Mouse (Mus musculus) myocyte (in vitro differentiated cells): ENCODE results near the gene Prom1. TPM values are rescaled to one million over a fixed set of nuclear protein-coding genes. Genes with fewer than 3 reads are reported as not detected.

Experiments
- H3K27me3 ChIP-seq: one replicate; pipeline ENCODE4 v1.6.1; 2011; ENCODE audit not compliant: control insufficient read depth, insufficient read depth, insufficient read length
- H3K36me3 ChIP-seq: one replicate; pipeline ENCODE4 v1.6.1; 2011; ENCODE audit not compliant: control insufficient read depth, insufficient read depth
- H3K4me2 ChIP-seq: one replicate; pipeline ENCODE4 v1.6.1; 2011; ENCODE audit warnings: low read depth, control low read depth
- H3K4me3 ChIP-seq: one replicate; pipeline ENCODE4 v1.5.1; 2011; ENCODE audit warnings: mild to moderate bottlenecking, control low read depth, moderate library complexity
- H3K79me2 ChIP-seq: one replicate; pipeline ENCODE4 v1.6.1; 2011; ENCODE audit not compliant: control insufficient read depth, insufficient read depth
- H3ac ChIP-seq: one replicate; pipeline ENCODE4 v1.6.1; 2011; ENCODE audit not compliant: control insufficient read depth, insufficient read length
- CEBPB ChIP-seq: IDR thresholded peaks from 2 replicates; pipeline ENCODE4 v1.6.1; 2011; ENCODE audit warnings: mild to moderate bottlenecking, moderate library complexity; ENCODE audit not compliant: poor library complexity, insufficient read depth, severe bottlenecking
- E2F4 ChIP-seq: IDR thresholded peaks from one replicate; pipeline ENCODE4 v1.6.1; 2011; ENCODE audit warnings: mild to moderate bottlenecking, control low read depth, moderate library complexity; ENCODE audit not compliant: insufficient read depth
- MAX ChIP-seq: IDR thresholded peaks from one replicate; pipeline ENCODE4 v1.6.1; 2011; ENCODE audit warnings: low read depth, mild to moderate bottlenecking, control low read depth
- MYOD1 ChIP-seq, 3 experiments: IDR thresholded peaks; one replicate each; pipeline ENCODE4 v1.6.1; 2011; ENCODE audit warnings: control low read depth in 2 of 3, low read depth in 2 of 3, mild to moderate bottlenecking in 2 of 3, moderate library complexity in 1 of 3; ENCODE audit not compliant: insufficient read length in 2 of 3, control insufficient read depth in 1 of 3
- MYOG ChIP-seq, 3 experiments: IDR thresholded peaks; one replicate each; pipeline ENCODE4 v1.6.1; 2011; ENCODE audit warnings: control low read depth in 2 of 3, low read depth in 2 of 3, mild to moderate bottlenecking in 2 of 3; ENCODE audit not compliant: insufficient read length in 2 of 3, control insufficient read depth in 1 of 3, insufficient read depth in 1 of 3
- POLR2A ChIP-seq: IDR thresholded peaks from one replicate; pipeline ENCODE4 v1.6.1; 2011; ENCODE audit warnings: low read depth, mild to moderate bottlenecking, control low read depth, moderate library complexity; ENCODE audit not compliant: insufficient read length
- POLR2AphosphoS2 ChIP-seq: IDR thresholded peaks from one replicate; pipeline ENCODE4 v1.6.1; 2011; ENCODE audit warnings: low read depth, control low read depth; ENCODE audit not compliant: insufficient read length
- REST ChIP-seq: IDR thresholded peaks from one replicate; pipeline ENCODE4 v1.6.1; 2011; ENCODE audit warnings: mild to moderate bottlenecking, control low read depth, moderate library complexity; ENCODE audit not compliant: insufficient read depth, insufficient read length
- SRF ChIP-seq: IDR thresholded peaks from one replicate; pipeline ENCODE4 v1.6.1; 2011; ENCODE audit warnings: low read depth; ENCODE audit not compliant: control insufficient read depth, insufficient read length
- TCF12 ChIP-seq: IDR thresholded peaks from one replicate; pipeline ENCODE4 v1.6.1; 2011; ENCODE audit warnings: mild to moderate bottlenecking, control low read depth; ENCODE audit not compliant: poor library complexity, insufficient read depth, severe bottlenecking
- TCF3 ChIP-seq: IDR thresholded peaks from one replicate; pipeline ENCODE4 v1.6.1; 2011; ENCODE audit warnings: low read depth, control low read depth; ENCODE audit not compliant: insufficient read length
- USF1 ChIP-seq: IDR thresholded peaks from one replicate; pipeline ENCODE4 v1.6.1; 2011; ENCODE audit warnings: low read depth, mild to moderate bottlenecking, control low read depth, moderate library complexity
- polyA plus RNA-seq: library from polyadenylated mRNA; unstranded; fragments of >200 nt; fragmentation: generic; extraction: Trizol; gene quantifications from one replicate; pipeline ENCODE4 v1.2.1, GENCODE M21; 2012; ENCODE audit warnings: missing spikeins

Gene Prom1
- polyA plus RNA-seq, 1 experiment = not detected

GRCm38 (mm10) chr5:43994981-43995380, 106.9 kb downstream of the Prom1 start:
- no peaks in the 10 kb centered on the region for H3K79me2 ChIP-seq
- no peak overlapping the region for H3K4me2 ChIP-seq
- H3K27me3 ChIP-seq = peaks cover 22% of the 10 kb centered on the region
- H3ac ChIP-seq = no peak overlapping the region
- TF ChIP-seq CEBPB = no peak
- TF ChIP-seq TCF3 = no peak
- TF ChIP-seq POLR2AphosphoS2 = no peak
- no peak for TF ChIP-seq MYOG (IDR thresholded peaks at IDR 0.05; ENCODE audit: control insufficient read depth in 1 of 3, insufficient read depth in 1 of 3, insufficient read length in 2 of 3, low read depth in 2 of 3)
- no peak for TF ChIP-seq REST
- no peak overlapping the region for H3K4me3 ChIP-seq
- H3K36me3 ChIP-seq = no peaks in the 10 kb centered on the region

GRCm38 (mm10) chr5:43990316-43990715, 111.5 kb downstream of the Prom1 start:
- no peak overlapping the region for H3ac ChIP-seq
- H3K79me2 ChIP-seq = no peaks in the 10 kb centered on the region
- TF ChIP-seq MYOD1 (IDR thresholded peaks at IDR 0.05; ENCODE audit: control insufficient read depth in 1 of 3, insufficient read length in 2 of 3, low read depth in 2 of 3) (no peak), MYOG (IDR thresholded peaks at IDR 0.05; ENCODE audit: control insufficient read depth in 1 of 3, insufficient read depth in 1 of 3, insufficient read length in 2 of 3, low read depth in 2 of 3) (no peak)
- H3K4me3 ChIP-seq = no peak overlapping the region
- no peaks in the 10 kb centered on the region for H3K27me3 ChIP-seq
- no peaks in the 10 kb centered on the region for H3K36me3 ChIP-seq
- no peak overlapping the region for H3K4me2 ChIP-seq

GRCm38 (mm10) chr5:43989017-43989416, 112.8 kb downstream of the Prom1 start:
- Histone ChIP-seq H3K4me3 (no peak overlapping the region), H3K4me2 (no peak overlapping the region), H3K79me2 (no peaks in the 10 kb centered on the region), H3K27me3 (no peaks in the 10 kb centered on the region), H3ac (no peak overlapping the region), H3K36me3 (no peaks in the 10 kb centered on the region)
- TF ChIP-seq POLR2A (no peak), POLR2AphosphoS2 (no peak), MYOD1 (IDR thresholded peaks at IDR 0.05; ENCODE audit: control insufficient read depth in 1 of 3, insufficient read length in 2 of 3, low read depth in 2 of 3) (no peak), CEBPB (no peak), MAX (no peak), REST (no peak), SRF (no peak), E2F4 (no peak), MYOG (IDR thresholded peaks at IDR 0.05; ENCODE audit: control insufficient read depth in 1 of 3, insufficient read depth in 1 of 3, insufficient read length in 2 of 3, low read depth in 2 of 3) (no peak), USF1 (no peak)

- H3ac ChIP-seq = no peak overlapping the region
- H3K79me2 ChIP-seq = no peaks in the 10 kb centered on the region
- H3K27me3 ChIP-seq = no peaks in the 10 kb centered on the region
- H3K4me2 ChIP-seq = no peak overlapping the region
- no peak overlapping the region for H3K4me3 ChIP-seq
- no peak for TF ChIP-seq MYOD1 (IDR thresholded peaks at IDR 0.05; ENCODE audit: control insufficient read depth in 1 of 3, insufficient read length in 2 of 3, low read depth in 2 of 3)
- TF ChIP-seq TCF3 = no peak
- no peak for TF ChIP-seq E2F4
- TF ChIP-seq MYOG (IDR thresholded peaks at IDR 0.05; ENCODE audit: control insufficient read depth in 1 of 3, insufficient read depth in 1 of 3, insufficient read length in 2 of 3, low read depth in 2 of 3) = no peak
- no peak for TF ChIP-seq REST
- no peak for TF ChIP-seq POLR2A
- TF ChIP-seq POLR2AphosphoS2 = no peak
- no peaks in the 10 kb centered on the region for H3K36me3 ChIP-seq
These were observed 115.6 kb downstream of the Prom1 start for GRCm38 (mm10) chr5:43986212-43986611.

GRCm38 (mm10) chr5:43982896-43983295, 118.9 kb downstream of the Prom1 start:
- H3K27me3 ChIP-seq = no peaks in the 10 kb centered on the region
- H3K4me3 ChIP-seq = no peak overlapping the region
- H3ac ChIP-seq = no peak overlapping the region
- peak overlapping the region; percentile 15 for H3K4me2 ChIP-seq
- H3K79me2 ChIP-seq = no peaks in the 10 kb centered on the region
- no peaks in the 10 kb centered on the region for H3K36me3 ChIP-seq
- TF ChIP-seq TCF3 = no peak
- TF ChIP-seq REST = no peak
- TF ChIP-seq MAX = no peak
- no peak for TF ChIP-seq USF1
- no peak for TF ChIP-seq CEBPB
- TF ChIP-seq SRF = no peak
- TF ChIP-seq TCF12 = no peak
- no peak for TF ChIP-seq POLR2AphosphoS2
- TF ChIP-seq POLR2A = no peak
- no peak for TF ChIP-seq MYOG (IDR thresholded peaks at IDR 0.05; ENCODE audit: control insufficient read depth in 1 of 3, insufficient read depth in 1 of 3, insufficient read length in 2 of 3, low read depth in 2 of 3)
- no peak for TF ChIP-seq MYOD1 (IDR thresholded peaks at IDR 0.05; ENCODE audit: control insufficient read depth in 1 of 3, insufficient read length in 2 of 3, low read depth in 2 of 3)
- TF ChIP-seq E2F4 = no peak
